Mouse (Mus musculus): Measurements from ENCODE around the gene Cacng8. TPM values are rescaled to one million over a fixed set of nuclear protein-coding genes. Genes with fewer than 3 reads are reported as not detected.

The Cacng8 gene
- not detected in 2 replicates for polyA plus RNA-seq (2011; ENCODE audit: insufficient read depth, insufficient read length, low replicate concordance, missing spikeins)

- Histone ChIP-seq H3K4me1 (ENCODE audit: control insufficient read depth, insufficient read depth, low read length) (no peaks in the 10 kb centered on the region), H3K4me3 (replicated peaks; ENCODE audit: control insufficient read depth, low read depth, low read length) (no peak within 1 kb of the TSS), H3K27ac (ENCODE audit: control insufficient read depth, insufficient read depth, low read depth, low read length, poor library complexity) (no peak within 1 kb of the TSS)
- TF ChIP-seq POLR2A (IDR thresholded peaks at IDR 0.05; ENCODE audit: borderline replicate concordance, control insufficient read depth, low read depth, low read length) = no peak
- TF ChIP-seq CTCF (IDR thresholded peaks at IDR 0.05; ENCODE audit: control insufficient read depth, insufficient read depth, low read length) = no peak
- 3% methylated on average over 7 of the region's 7 CpGs for WGBS
These were observed at the start of gene Cacng8 for GRCm38 (mm10) chr7:3390413-3391080. TSS of gene Cacng8 (plus strand) at chr7:3390683.

- no peak for TF ChIP-seq CTCF (IDR thresholded peaks at IDR 0.05; ENCODE audit: control insufficient read depth, insufficient read depth, low read length)
- no peak for TF ChIP-seq POLR2A (IDR thresholded peaks at IDR 0.05; ENCODE audit: borderline replicate concordance, control insufficient read depth, low read depth, low read length)
- Histone ChIP-seq H3K4me1 (ENCODE audit: control insufficient read depth, insufficient read depth, low read length) (no peaks in the 10 kb centered on the region), H3K4me3 (replicated peaks; ENCODE audit: control insufficient read depth, low read depth, low read length) (no peak overlapping the region), H3K27ac (ENCODE audit: control insufficient read depth, insufficient read depth, low read depth, low read length, poor library complexity) (no peak overlapping the region)
- WGBS = 54% methylated on average over 3 of the region's 3 CpGs
These were observed 46.6 kb upstream of the Cacng8 start for GRCm38 (mm10) chr7:3343861-3344260.

GRCm38 (mm10) chr7:3345301-3345700 lies 45.2 kb upstream of the Cacng8 start:
- Histone ChIP-seq H3K4me3 (replicated peaks; ENCODE audit: control insufficient read depth, low read depth, low read length) (no peak overlapping the region), H3K27ac (ENCODE audit: control insufficient read depth, insufficient read depth, low read depth, low read length, poor library complexity) (no peak overlapping the region), H3K4me1 (ENCODE audit: control insufficient read depth, insufficient read depth, low read length) (no peaks in the 10 kb centered on the region)
- 77% methylated on average over 3 of the region's 3 CpGs for WGBS
- TF ChIP-seq CTCF (IDR thresholded peaks at IDR 0.05; ENCODE audit: control insufficient read depth, insufficient read depth, low read length) (no peak), POLR2A (IDR thresholded peaks at IDR 0.05; ENCODE audit: borderline replicate concordance, control insufficient read depth, low read depth, low read length) (no peak)

GRCm38 (mm10) chr7:3347366-3348287 lies 42.9 kb upstream of the Cacng8 start:
- Histone ChIP-seq H3K4me3 (replicated peaks; ENCODE audit: control insufficient read depth, low read depth, low read length) (no peak overlapping the region), H3K27ac (ENCODE audit: control insufficient read depth, insufficient read depth, low read depth, low read length, poor library complexity) (no peak overlapping the region), H3K4me1 (ENCODE audit: control insufficient read depth, insufficient read depth, low read length) (no peaks in the 10 kb centered on the region)
- 80% methylated on average over 20 of the region's 20 CpGs for WGBS
- TF ChIP-seq POLR2A (IDR thresholded peaks at IDR 0.05; ENCODE audit: borderline replicate concordance, control insufficient read depth, low read depth, low read length) = no peak
- TF ChIP-seq CTCF (IDR thresholded peaks at IDR 0.05; ENCODE audit: control insufficient read depth, insufficient read depth, low read length) = no peak

- no peak overlapping the region for H3K27ac ChIP-seq (ENCODE audit: control insufficient read depth, insufficient read depth, low read depth, low read length, poor library complexity)
- WGBS = 72% methylated on average over 5 of the region's 5 CpGs
- H3K4me3 ChIP-seq (replicated peaks; ENCODE audit: control insufficient read depth, low read depth, low read length) = no peak overlapping the region
- no peak for TF ChIP-seq CTCF (IDR thresholded peaks at IDR 0.05; ENCODE audit: control insufficient read depth, insufficient read depth, low read length)
- TF ChIP-seq POLR2A (IDR thresholded peaks at IDR 0.05; ENCODE audit: borderline replicate concordance, control insufficient read depth, low read depth, low read length) = no peak
- H3K4me1 ChIP-seq (ENCODE audit: control insufficient read depth, insufficient read depth, low read length) = no peaks in the 10 kb centered on the region
These were observed 42.2 kb upstream of the Cacng8 start for GRCm38 (mm10) chr7:3348326-3348725.

- H3K4me3 ChIP-seq (replicated peaks; ENCODE audit: control insufficient read depth, low read depth, low read length) = no peak overlapping the region
- 80% methylated on average over 9 of the region's 9 CpGs for WGBS
- H3K4me1 ChIP-seq (ENCODE audit: control insufficient read depth, insufficient read depth, low read length) = no peaks in the 10 kb centered on the region
- no peak for TF ChIP-seq CTCF (IDR thresholded peaks at IDR 0.05; ENCODE audit: control insufficient read depth, insufficient read depth, low read length)
- TF ChIP-seq POLR2A (IDR thresholded peaks at IDR 0.05; ENCODE audit: borderline replicate concordance, control insufficient read depth, low read depth, low read length) = no peak
- H3K27ac ChIP-seq (ENCODE audit: control insufficient read depth, insufficient read depth, low read depth, low read length, poor library complexity) = no peak overlapping the region
These were observed 40.7 kb upstream of the Cacng8 start for GRCm38 (mm10) chr7:3349775-3350174.

GRCm38 (mm10) chr7:3351536-3351935 lies 38.9 kb upstream of the Cacng8 start:
- Histone ChIP-seq H3K4me1 (ENCODE audit: control insufficient read depth, insufficient read depth, low read length) (no peaks in the 10 kb centered on the region), H3K4me3 (replicated peaks; ENCODE audit: control insufficient read depth, low read depth, low read length) (no peak overlapping the region), H3K27ac (ENCODE audit: control insufficient read depth, insufficient read depth, low read depth, low read length, poor library complexity) (no peak overlapping the region)
- WGBS = 95% methylated on average over 1 of the region's 1 CpGs
- TF ChIP-seq CTCF (IDR thresholded peaks at IDR 0.05; ENCODE audit: control insufficient read depth, insufficient read depth, low read length) = no peak
- no peak for TF ChIP-seq POLR2A (IDR thresholded peaks at IDR 0.05; ENCODE audit: borderline replicate concordance, control insufficient read depth, low read depth, low read length)

- WGBS = 80% methylated on average over 6 of the region's 6 CpGs
- H3K4me1 ChIP-seq (ENCODE audit: control insufficient read depth, insufficient read depth, low read length) = no peaks in the 10 kb centered on the region
- no peak overlapping the region for H3K4me3 ChIP-seq (replicated peaks; ENCODE audit: control insufficient read depth, low read depth, low read length)
- TF ChIP-seq POLR2A (IDR thresholded peaks at IDR 0.05; ENCODE audit: borderline replicate concordance, control insufficient read depth, low read depth, low read length) (no peak), CTCF (IDR thresholded peaks at IDR 0.05; ENCODE audit: control insufficient read depth, insufficient read depth, low read length) (no peak)
- no peak overlapping the region for H3K27ac ChIP-seq (ENCODE audit: control insufficient read depth, insufficient read depth, low read depth, low read length, poor library complexity)
These were observed 35.6 kb upstream of the Cacng8 start for GRCm38 (mm10) chr7:3354850-3355249.

Measured in bone marrow, adult 2 months (tissue).